Mouse (Mus musculus): ENCODE measurements around the gene Ddx23. TPM values are rescaled to one million over a fixed set of nuclear protein-coding genes. Genes with fewer than 3 reads are reported as not detected.

The Ddx23 gene
- total and polyA plus RNA-seq, 3 experiments: 194 to 252 (median 213) TPM

- TF ChIP-seq RAD21 (IDR thresholded peaks at IDR 0.05; ENCODE audit: low read depth, low read length) (no peak; the same call in 1 of the 2 replicates), TBP (IDR thresholded peaks at IDR 0.05; ENCODE audit: low read depth, low read length) (no peak), CHD2 (IDR thresholded peaks at IDR 0.05; ENCODE audit: low read length) (no peak), ZKSCAN1 (IDR thresholded peaks at IDR 0.05; ENCODE audit: low read depth, low read length) (no peak), MYB (IDR thresholded peaks at IDR 0.05; ENCODE audit: low read depth, low read length) (no peak), ZC3H11A (IDR thresholded peaks at IDR 0.05; ENCODE audit: low read depth, low read length) (no peak; the same call in 1 of the 2 replicates)
Measured at GRCm38 (mm10) chr15:98601832-98602190, 60.9 kb downstream of the Ddx23 start (continued).

GRCm38 (mm10) chr15:98600036-98600709, 62.5 kb downstream of the Ddx23 start:
- TF ChIP-seq HCFC1 (IDR thresholded peaks at IDR 0.05; ENCODE audit: low read depth, low read length) (no peak), E2F4 (IDR thresholded peaks at IDR 0.05; ENCODE audit: borderline replicate concordance, low read depth, low read length) (no peak), SIN3A (IDR thresholded peaks at IDR 0.05; ENCODE audit: low read length) (no peak), BHLHE40 (IDR thresholded peaks at IDR 0.05; ENCODE audit: borderline replicate concordance, low read depth, low read length) (no peak), RAD21 (IDR thresholded peaks at IDR 0.05; ENCODE audit: low read depth, low read length) (no peak), KAT2A (conservative IDR thresholded peaks at IDR 0.05; ENCODE audit: low read depth, low read length) (no peak), EP300 (IDR thresholded peaks at IDR 0.05; ENCODE audit: low read depth in 1 of 2, low read length in 2 of 2) (no peak), MAX (IDR thresholded peaks at IDR 0.05; ENCODE audit: low read length) (no peak), TAL1 (IDR thresholded peaks at IDR 0.05; ENCODE audit: low read length) (no peak), MAZ (IDR thresholded peaks at IDR 0.05; ENCODE audit: low read depth, low read length) (no peak), NRF1 (IDR thresholded peaks at IDR 0.05; ENCODE audit: insufficient read depth, low read depth, low read length, poor library complexity, severe bottlenecking) (no peak), ZNF384 (IDR thresholded peaks at IDR 0.05; ENCODE audit: low read depth, low read length) (no peak), MYB (IDR thresholded peaks at IDR 0.05; ENCODE audit: low read depth, low read length) (no peak), MEF2A (IDR thresholded peaks at IDR 0.05; ENCODE audit: extremely low read depth, insufficient replicate concordance, low read depth, low read length, poor library complexity, severe bottlenecking) (no peak), TBP (IDR thresholded peaks at IDR 0.05; ENCODE audit: low read depth, low read length) (no peak), GABPA (IDR thresholded peaks at IDR 0.05; ENCODE audit: low read depth, low read length) (no peak)
- Histone ChIP-seq H3K79me2 (ENCODE audit: control insufficient read depth, insufficient read depth, low read length, poor library complexity) (peaks cover 40% of the 10 kb centered on the region), H3K4me1 (ENCODE audit: control insufficient read depth in 1 of 2, insufficient read depth in 2 of 2, low read length in 2 of 2) (peaks cover 23 to 39% of the 10 kb centered on the region in 2 experiments), H3K27me3 (ENCODE audit: control insufficient read depth in 1 of 2, insufficient read depth in 2 of 2, low read length in 2 of 2) (no peaks in the 10 kb centered on the region), H3K36me3 (ENCODE audit: control insufficient read depth in 1 of 2, insufficient read depth in 2 of 2, low read length in 2 of 2) (peaks cover 29 to 33% of the 10 kb centered on the region in 2 experiments), H3K9ac (ENCODE audit: control insufficient read depth, low read depth, low read length, poor library complexity, severe bottlenecking) (no peak overlapping the region), H3K4me3 (ENCODE audit: control insufficient read depth in 1 of 2, insufficient read depth in 1 of 2, low read depth in 2 of 2, low read length in 2 of 2) (no peak overlapping the region), H3K9me3 (replicated peaks; ENCODE audit: insufficient read depth, low read length) (no peaks in the 10 kb centered on the region), H3K27ac (ENCODE audit: control insufficient read depth, low read depth, low read length) (no peak overlapping the region)
- DNase-seq (ENCODE audit: low read depth, low spot score): no peak

All from MEL (cell line).